Mouse (Mus musculus) thymus, adult 2 months (tissue): Measurements from ENCODE around the gene Macrod2.

ENCODE experiments used
- CTCF ChIP-seq: fragments of 200-500 bp; IDR thresholded peaks from 2 replicates; pipeline ENCODE4 v1.5.1; 2012; ENCODE audit warnings: mild to moderate bottlenecking, control low read depth, low read length, moderate library complexity, borderline replicate concordance; ENCODE audit not compliant: control insufficient read depth, poor library complexity, insufficient read depth; ENCODE audit errors: extremely low read depth
- POLR2A ChIP-seq: fragments of 200-500 bp; IDR thresholded peaks from 2 replicates; pipeline ENCODE4 v1.6.1; 2012; ENCODE audit warnings: mild to moderate bottlenecking, low read length, control low read depth, moderate library complexity; ENCODE audit not compliant: control insufficient read depth, poor library complexity, insufficient read depth; ENCODE audit errors: extremely low read depth

DNA sequence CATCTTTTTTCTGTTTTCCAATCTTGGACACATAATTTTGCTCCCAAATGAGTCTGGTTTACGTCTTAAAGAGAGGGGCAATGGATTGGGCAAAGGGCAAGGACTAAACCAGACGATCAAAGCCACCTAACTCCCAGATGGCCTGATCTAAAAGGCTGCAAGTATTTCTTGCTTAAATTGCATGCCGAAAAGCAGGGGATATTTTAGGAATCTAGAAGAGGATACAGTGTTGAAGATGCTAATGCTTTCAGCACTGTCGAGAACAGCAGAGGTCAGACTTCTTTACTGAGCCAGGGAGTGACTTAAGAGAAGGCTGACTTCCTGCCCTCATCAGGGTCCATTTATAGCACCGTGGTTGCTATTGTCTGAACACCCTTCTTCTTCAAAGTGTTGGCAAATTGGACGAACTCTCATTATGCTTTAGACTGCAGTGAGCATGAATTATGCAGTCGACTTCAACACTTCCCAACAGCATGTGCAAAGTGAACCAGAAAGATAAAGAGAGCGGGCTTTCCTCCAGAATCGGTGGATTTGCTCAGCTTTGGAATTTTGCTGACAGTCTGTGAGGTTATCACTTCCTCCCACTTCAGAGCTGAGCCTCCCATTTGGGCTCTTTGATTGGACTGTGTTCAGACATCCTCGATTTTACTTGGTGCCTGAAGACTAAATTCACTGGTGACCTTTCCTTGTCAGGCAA, 1481.2 kb downstream of the Macrod2 start:
- no peak for TF ChIP-seq POLR2A
- TF ChIP-seq CTCF = no peak
